Mouse (Mus musculus) limb, embryonic 11.5 days (tissue): ENCODE data around the gene Ttn. TPM values are rescaled to one million over a fixed set of nuclear protein-coding genes. Genes with fewer than 3 reads are reported as not detected.

Experiments used
- ATAC-seq: fragments of 200-750 bp; cut with Nextera tagmentation; 2 replicates; pipeline ENCODE4 v1.8.0; 2017; ENCODE audit warnings: low read depth; ENCODE audit not compliant: insufficient number of reproducible peaks, low FRiP score, low TSS enrichment
- DNase-seq: peaks from one replicate; pipeline ENCODE4 v3.0.0-alpha.2; 2015; ENCODE audit warnings: low spot score
- H3K27ac ChIP-seq: fragments of 300-500 bp; sonication (generic); replicated peaks from 2 replicates; pipeline ENCODE4 v1.5.1; 2014; ENCODE audit warnings: low read depth, mild to moderate bottlenecking, low read length
- H3K27me3 ChIP-seq: fragments of 300-500 bp; sonication (generic); 2 replicates; pipeline ENCODE4 v1.6.1; 2014; ENCODE audit warnings: mild to moderate bottlenecking, low read length, mixed read lengths; ENCODE audit not compliant: control insufficient read depth, insufficient read depth
- H3K36me3 ChIP-seq: fragments of 300-500 bp; sonication (generic); 2 replicates; pipeline ENCODE4 v1.6.1; 2014; ENCODE audit warnings: mild to moderate bottlenecking, low read length, moderate library complexity, mixed read lengths; ENCODE audit not compliant: control insufficient read depth, insufficient read depth
- H3K4me1 ChIP-seq: fragments of 300-500 bp; sonication (generic); 2 replicates; pipeline ENCODE4 v1.6.1; 2014; ENCODE audit warnings: low read length, mixed read lengths; ENCODE audit not compliant: control insufficient read depth, insufficient read depth
- H3K4me2 ChIP-seq: fragments of 300-500 bp; sonication (generic); 2 replicates; pipeline ENCODE4 v1.6.1; 2014; ENCODE audit warnings: low read depth, mild to moderate bottlenecking, moderate library complexity; ENCODE audit not compliant: severe bottlenecking
- H3K4me3 ChIP-seq: fragments of 300-500 bp; sonication (generic); 2 replicates; pipeline ENCODE4 v1.5.1; 2014; ENCODE audit warnings: low read depth, low read length
- H3K9ac ChIP-seq: fragments of 300-500 bp; sonication (generic); 2 replicates; pipeline ENCODE4 v1.6.1; 2014; ENCODE audit warnings: mild to moderate bottlenecking, low read length
- H3K9me3 ChIP-seq: fragments of 300-500 bp; sonication (generic); 2 replicates; pipeline ENCODE4 v1.6.1; 2016; ENCODE audit warnings: low read length; ENCODE audit not compliant: control insufficient read depth
- WGBS: fragments of 180-500 bp; shearing (Covaris S2); extraction: QIAGEN DNeasy Blood & Tissue Kit; methylation state at CpG from one replicate; pipeline ENCODE4 v1.1.7; 2014; 5-methylcytosine and 5-hydroxymethylcytosine counted together
- polyA plus RNA-seq: library from polyadenylated mRNA; unstranded; fragments of >200 nt; fragmentation: Nextera tagmentation; extraction: Ambion mirVana; gene quantifications from 2 replicates; pipeline ENCODE4 v1.2.1, GENCODE M21; 2014

Gene Ttn
- polyA plus RNA-seq, 1 experiment from 2014 or later, result 7.1 TPM

DNA sequence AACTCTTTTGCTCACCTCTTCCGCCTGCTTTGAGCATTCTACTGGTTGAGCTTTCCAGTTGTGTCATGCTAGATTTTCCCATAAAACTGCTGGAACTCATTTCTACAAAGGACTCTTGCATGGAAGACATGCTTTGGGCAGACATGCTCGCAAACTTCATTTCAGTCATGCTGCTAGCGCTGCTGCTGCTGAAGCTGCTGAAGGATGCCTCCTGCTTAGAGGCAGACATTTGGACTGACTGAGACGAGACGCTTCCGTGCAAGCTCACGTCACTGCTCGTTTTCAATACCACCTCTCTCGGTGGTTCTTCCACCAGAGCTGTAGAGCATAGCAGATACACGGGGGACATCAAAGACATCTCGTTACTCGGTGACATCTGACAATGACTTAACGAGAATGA lies 276.7 kb downstream of the Ttn start:
- H3K4me2 ChIP-seq, result no peak overlapping the region
- ATAC-seq (no peak), DNase-seq (no peak)
- no peak overlapping the region for H3K4me3 ChIP-seq
- H3K36me3 ChIP-seq, result peaks cover 2% of the 10 kb centered on the region; the same call in 1 of the 2 replicates
- H3K27me3 ChIP-seq, result no peaks in the 10 kb centered on the region
- no peaks in the 10 kb centered on the region for H3K4me1 ChIP-seq
- H3K27ac ChIP-seq, result no peak overlapping the region
- H3K9ac ChIP-seq, result no peak overlapping the region
- 84% methylated on average over 13 of the region's 13 CpGs for WGBS
- peaks cover 2% of the 10 kb centered on the region; the same call in 1 of the 2 replicates for H3K9me3 ChIP-seq

DNA sequence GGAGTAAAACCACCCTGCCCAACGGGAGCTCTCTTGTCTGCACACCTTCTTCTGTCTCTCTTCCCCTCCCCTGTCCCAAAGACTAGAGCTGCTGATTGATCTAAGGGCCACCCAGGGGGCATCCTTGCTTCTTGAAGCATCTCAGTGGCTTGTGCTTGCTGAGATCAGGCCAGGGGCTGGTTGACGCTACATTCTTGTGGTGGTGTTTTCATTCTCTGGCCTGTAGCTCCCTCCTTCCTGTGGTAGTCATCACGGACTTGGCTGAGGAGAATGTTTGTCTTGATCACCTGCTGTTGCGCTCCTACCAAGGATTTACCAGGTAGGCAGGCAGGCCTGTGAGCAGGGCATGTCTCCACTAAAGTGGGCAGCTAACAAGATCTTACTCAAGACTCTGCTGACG lies 279.6 kb downstream of the Ttn start:
- Histone ChIP-seq H3K4me1 (no peaks in the 10 kb centered on the region), H3K36me3 (no peaks in the 10 kb centered on the region), H3K27ac (no peak overlapping the region), H3K4me3 (no peak overlapping the region), H3K9me3 (no peaks in the 10 kb centered on the region), H3K4me2 (no peak overlapping the region), H3K9ac (no peak overlapping the region), H3K27me3 (no peaks in the 10 kb centered on the region)
- no peak for DNase-seq
- no peak for ATAC-seq
- 80% methylated on average over 5 of the region's 5 CpGs for WGBS

DNA sequence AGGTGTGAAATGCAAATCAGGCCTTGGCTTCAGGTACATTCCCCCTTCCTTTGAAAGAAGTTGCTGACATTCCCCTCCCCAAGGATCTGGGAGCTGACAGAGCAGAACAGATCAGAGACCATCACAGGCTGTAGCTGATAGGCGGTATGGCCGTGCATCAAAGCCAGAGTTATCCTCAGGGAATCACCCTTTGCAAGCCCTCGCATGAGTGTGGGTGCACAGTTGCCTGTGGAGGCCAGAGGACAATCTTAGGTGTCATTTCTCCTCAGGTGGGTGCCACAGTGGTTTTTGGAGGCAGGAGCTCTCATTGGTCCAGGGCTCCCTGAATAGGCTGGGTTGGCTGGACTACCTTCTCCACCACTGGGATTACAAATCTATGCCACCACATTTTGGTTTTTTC lies 280.2 kb downstream of the Ttn start:
- Histone ChIP-seq H3K9ac (no peak overlapping the region), H3K27me3 (no peaks in the 10 kb centered on the region), H3K4me3 (no peak overlapping the region), H3K36me3 (no peaks in the 10 kb centered on the region), H3K4me2 (no peak overlapping the region), H3K9me3 (no peaks in the 10 kb centered on the region), H3K27ac (no peak overlapping the region), H3K4me1 (no peaks in the 10 kb centered on the region)
- ATAC-seq, result no peak
- WGBS, result 79% methylated on average over 3 of the region's 3 CpGs
- DNase-seq, result no peak

DNA sequence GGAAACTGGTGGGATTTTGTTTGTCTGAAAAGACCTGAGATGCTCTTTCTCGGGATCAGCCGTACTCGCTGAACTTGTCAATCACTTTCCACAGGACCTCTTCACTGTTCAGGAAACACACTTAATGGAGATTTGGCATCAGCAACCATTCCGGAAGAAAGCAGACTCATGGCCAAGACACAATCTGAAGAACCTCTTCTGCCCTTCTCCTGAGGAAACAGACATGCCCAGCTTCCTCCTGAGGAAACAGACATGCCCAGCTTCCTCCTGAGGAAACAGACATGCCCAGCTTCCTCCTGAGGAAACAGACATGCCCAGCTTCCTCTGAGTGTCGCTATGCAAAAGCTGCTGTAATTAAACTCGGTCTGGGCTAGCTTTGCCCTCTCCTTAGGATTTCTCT lies 287.1 kb downstream of the Ttn start:
- no peaks in the 10 kb centered on the region for H3K9me3 ChIP-seq
- DNase-seq, result no peak
- no peak overlapping the region for H3K9ac ChIP-seq
- H3K27me3 ChIP-seq, result no peaks in the 10 kb centered on the region
- peaks cover 2% of the 10 kb centered on the region; the same call in 1 of the 2 replicates for H3K36me3 ChIP-seq
- no peak overlapping the region for H3K27ac ChIP-seq
- no peak overlapping the region for H3K4me2 ChIP-seq
- no peak overlapping the region for H3K4me3 ChIP-seq
- WGBS, result 91% methylated on average over 6 of the region's 6 CpGs
- H3K4me1 ChIP-seq, result no peaks in the 10 kb centered on the region
- ATAC-seq, result no peak

DNA sequence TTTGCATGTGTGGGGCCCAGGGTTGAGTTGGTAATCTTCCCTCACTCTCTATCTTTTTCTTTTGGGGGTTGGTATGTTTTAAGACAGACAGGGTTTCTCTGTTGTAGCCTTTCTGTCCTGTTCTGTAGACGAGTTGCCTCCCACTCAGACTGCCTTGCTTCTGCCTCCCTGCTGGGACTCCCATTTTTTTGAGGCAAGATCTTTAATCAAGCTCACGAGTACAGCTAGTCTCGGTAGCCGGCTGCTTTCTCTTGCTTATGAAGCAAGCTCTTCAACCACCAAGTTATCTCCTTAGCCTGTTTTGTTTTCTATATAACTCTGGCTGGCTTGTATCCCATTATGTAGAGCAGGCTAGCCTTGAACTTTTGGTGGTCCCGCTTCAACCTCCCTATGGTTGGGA lies 288.6 kb downstream of the Ttn start:
- ATAC-seq, result no peak
- 88% methylated on average over 5 of the region's 5 CpGs for WGBS
- no peak overlapping the region for H3K4me3 ChIP-seq

DNA sequence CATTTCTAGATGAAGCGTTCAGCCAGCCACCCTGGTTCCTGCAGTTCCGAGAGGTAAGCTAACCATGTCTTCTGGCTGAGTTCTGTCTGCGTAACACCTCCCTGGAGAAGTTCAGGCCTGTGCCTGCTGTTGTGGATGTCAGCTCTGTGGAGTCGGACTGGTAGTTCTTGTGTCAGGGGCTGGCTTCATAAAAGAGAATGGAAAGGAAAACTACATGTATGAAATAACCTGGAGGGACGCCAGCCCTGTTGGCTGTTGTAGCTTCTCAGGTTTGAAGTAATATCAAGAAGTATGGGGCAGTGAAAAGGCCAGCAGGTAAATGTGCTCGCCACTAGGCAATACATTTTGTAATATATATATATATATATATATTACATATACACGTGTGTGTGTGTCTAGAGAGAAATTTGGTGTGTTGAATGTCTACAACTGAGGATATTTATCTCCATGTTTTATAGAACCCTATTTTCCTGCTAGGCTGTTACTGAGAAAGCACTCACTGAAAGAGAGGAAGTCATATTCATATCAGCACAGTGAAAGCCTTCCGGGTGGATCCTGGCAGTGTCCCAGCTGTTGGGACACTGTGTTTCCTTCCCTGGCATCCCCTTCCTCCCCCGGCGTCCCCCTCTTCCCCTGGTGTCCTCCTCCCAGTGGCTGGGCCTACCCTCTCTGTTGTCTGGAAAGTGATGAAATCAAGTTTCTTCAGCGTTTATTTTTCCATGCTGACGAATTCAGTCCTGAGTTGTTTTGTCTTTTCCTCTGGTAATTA lies 291.7 kb downstream of the Ttn start:
- H3K27ac ChIP-seq, result no peak overlapping the region
- H3K4me3 ChIP-seq, result no peak overlapping the region
- no peaks in the 10 kb centered on the region for H3K27me3 ChIP-seq
- H3K9me3 ChIP-seq, result no peaks in the 10 kb centered on the region
- no peak overlapping the region for H3K4me2 ChIP-seq
- DNase-seq (no peak), ATAC-seq (no peak)
- peaks cover 8% of the 10 kb centered on the region; the same call in 1 of the 2 replicates for H3K36me3 ChIP-seq
- WGBS, result 94% methylated on average over 12 of the region's 12 CpGs
- H3K9ac ChIP-seq, result no peak overlapping the region
- no peaks in the 10 kb centered on the region for H3K4me1 ChIP-seq

More for the DNA sequence above, 288.6 kb downstream of the Ttn start:
- Histone ChIP-seq H3K4me2 (no peak overlapping the region), H3K36me3 (peaks cover 2% of the 10 kb centered on the region; the same call in 1 of the 2 replicates), H3K9ac (no peak overlapping the region), H3K4me1 (no peaks in the 10 kb centered on the region), H3K9me3 (no peaks in the 10 kb centered on the region), H3K27ac (no peak overlapping the region), H3K27me3 (no peaks in the 10 kb centered on the region)
- DNase-seq, result no peak

DNA sequence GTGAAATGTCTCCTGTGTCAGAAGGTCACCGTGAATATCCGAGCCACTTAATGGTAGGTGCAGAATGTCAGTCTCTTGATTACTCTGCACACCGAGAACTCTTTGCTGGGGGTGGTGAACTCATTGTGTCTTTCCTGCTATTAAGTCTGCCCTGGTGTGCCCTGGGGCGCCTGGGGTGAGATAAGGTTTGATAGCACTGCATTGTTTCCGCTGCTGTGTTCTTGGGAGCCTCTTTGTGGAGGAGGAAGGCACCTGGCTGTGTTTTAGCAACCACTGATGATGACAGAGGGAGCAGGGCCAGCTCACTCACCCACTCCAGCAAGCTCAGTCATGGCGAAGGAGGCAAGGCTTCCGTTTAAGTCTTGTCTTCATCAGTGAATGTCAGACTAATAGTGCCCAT lies 294.2 kb downstream of the Ttn start:
- H3K4me3 ChIP-seq, result no peak overlapping the region

DNA sequence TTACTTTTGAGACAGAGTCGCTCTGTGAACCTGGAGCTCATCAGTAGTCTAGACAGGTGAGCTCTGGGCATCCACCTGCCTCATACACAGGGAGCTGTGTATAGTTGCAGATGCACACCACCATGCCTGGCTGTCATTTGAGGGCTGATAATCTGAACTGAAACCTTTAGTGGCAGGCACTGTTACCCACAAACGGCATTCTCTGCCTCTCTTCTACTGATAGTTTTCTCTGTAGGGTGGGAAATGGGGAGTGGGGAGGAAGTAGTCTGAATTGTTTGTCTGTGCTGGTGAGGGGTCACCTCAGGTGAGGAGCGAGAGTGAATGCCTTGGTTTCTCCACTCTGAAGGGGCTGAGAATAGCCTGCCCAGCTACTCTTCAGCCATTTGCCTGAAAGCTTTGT lies 294.7 kb downstream of the Ttn start:
- no peaks in the 10 kb centered on the region for H3K4me1 ChIP-seq
- no peak overlapping the region for H3K9ac ChIP-seq
- DNase-seq, result no peak
- H3K27ac ChIP-seq, result no peak overlapping the region
- no peak overlapping the region for H3K4me3 ChIP-seq
- ATAC-seq, result no peak
- H3K27me3 ChIP-seq, result no peaks in the 10 kb centered on the region
- no peak overlapping the region for H3K4me2 ChIP-seq
- H3K36me3 ChIP-seq, result peaks cover 11% of the 10 kb centered on the region
- 75% methylated on average over 3 of the region's 3 CpGs for WGBS
- H3K9me3 ChIP-seq, result no peaks in the 10 kb centered on the region

More for the DNA sequence above, 294.2 kb downstream of the Ttn start:
- no peak for ATAC-seq
- Histone ChIP-seq H3K27me3 (no peaks in the 10 kb centered on the region), H3K4me1 (no peaks in the 10 kb centered on the region), H3K27ac (no peak overlapping the region), H3K36me3 (peaks cover 11% of the 10 kb centered on the region; the same call in 1 of the 2 replicates), H3K9me3 (no peaks in the 10 kb centered on the region), H3K9ac (no peak overlapping the region), H3K4me2 (no peak overlapping the region)
- DNase-seq, result no peak
- 65% methylated on average over 7 of the region's 7 CpGs for WGBS

DNA sequence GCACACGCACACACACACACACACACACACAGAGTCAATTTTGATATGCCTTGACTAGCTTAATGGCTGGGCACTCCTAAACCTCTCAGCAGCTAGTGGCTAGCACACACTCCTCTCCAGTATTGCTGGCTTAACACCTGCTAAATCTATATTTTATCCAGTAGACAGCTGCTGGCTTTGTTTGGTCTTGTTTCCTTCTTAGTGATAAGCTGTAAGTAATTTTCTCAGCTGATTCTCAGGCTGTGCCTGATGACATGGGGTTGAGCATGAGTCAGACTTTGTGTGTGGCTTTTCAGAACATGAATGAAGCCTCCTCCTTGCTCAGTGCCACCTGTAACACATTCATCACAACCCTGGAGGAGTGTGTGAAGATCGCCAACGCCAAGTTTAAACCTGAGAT lies 295.4 kb downstream of the Ttn start:
- Histone ChIP-seq H3K4me3 (no peak overlapping the region), H3K36me3 (peaks cover 15% of the 10 kb centered on the region), H3K27me3 (no peaks in the 10 kb centered on the region), H3K9ac (no peak overlapping the region), H3K4me1 (no peaks in the 10 kb centered on the region), H3K9me3 (no peaks in the 10 kb centered on the region), H3K27ac (no peak overlapping the region), H3K4me2 (no peak overlapping the region)
- 95% methylated on average over 3 of the region's 3 CpGs for WGBS
- ATAC-seq, result no peak
- no peak for DNase-seq
